Comparison of ENCODE assay signal across 29 mouse cellular contexts in genomic region chr8:110022768-110023344, GRCm38 (mm10). TPM values are rescaled to one million over a fixed set of nuclear protein-coding genes. Genes with fewer than 3 reads are reported as not detected.
DNase-seq lines count a peak whose midpoint lies in the region; ATAC-seq and TF ChIP-seq lines count a peak whose summit lies in the region.
"Had no signal": no experiment of that assay in that cellular context is flagged by ENCODE, and none has a peak within 500 bp of the region (broad histone marks: within the 10 kb centered on the region; RNA-seq: fewer than 3 reads in every experiment).

No protein-coding gene starts in this region.

- no peaks in the 10 kb centered on the region for H3K27me3 ChIP-seq in intestine, embryonic 15.5 days (replicated peaks)
- H3K27me3 ChIP-seq in intestine, postnatal 0 days (replicated peaks; ENCODE audit: control insufficient read depth, insufficient read depth, low read length), result no peaks in the 10 kb centered on the region
- no peaks in the 10 kb centered on the region for H3K27me3 ChIP-seq in small intestine, adult 2 months (ENCODE audit: control insufficient read depth, insufficient read depth, low read length)
- H3K27me3 ChIP-seq: embryonic facial prominence, embryonic 13.5 days; embryonic facial prominence, embryonic 15.5 days; forebrain, embryonic 12.5 days had no signal

- TF ChIP-seq POLR2A in small intestine, adult 2 months (IDR thresholded peaks at IDR 0.05; ENCODE audit: low read depth, low read length), result no peak
- TF ChIP-seq POLR2A in lung, adult 2 months (IDR thresholded peaks at IDR 0.05; ENCODE audit: borderline replicate concordance, extremely low read depth, low read depth, low read length), result no peak

- no peaks in the 10 kb centered on the region for H3K36me3 ChIP-seq in intestine, embryonic 15.5 days
- H3K36me3 ChIP-seq in intestine, postnatal 0 days (ENCODE audit: control insufficient read depth, insufficient read depth), result no peaks in the 10 kb centered on the region
- no peaks in the 10 kb centered on the region for H3K36me3 ChIP-seq in small intestine, adult 2 months (ENCODE audit: control insufficient read depth, insufficient read depth, low read length)
- H3K36me3 ChIP-seq: embryonic facial prominence, embryonic 13.5 days; embryonic facial prominence, embryonic 15.5 days; forebrain, embryonic 10.5 days; forebrain, embryonic 12.5 days; G1E had no signal

- H3K9me3 ChIP-seq in intestine, embryonic 15.5 days, result no peaks in the 10 kb centered on the region
- H3K9me3 ChIP-seq in intestine, postnatal 0 days (ENCODE audit: control insufficient read depth), result no peaks in the 10 kb centered on the region
- H3K9me3 ChIP-seq: embryonic facial prominence, embryonic 13.5 days; embryonic facial prominence, embryonic 15.5 days; forebrain, embryonic 10.5 days; forebrain, embryonic 12.5 days had no signal

- H3K9ac ChIP-seq in intestine, embryonic 15.5 days, result no peak overlapping the region
- H3K9ac ChIP-seq in intestine, postnatal 0 days (ENCODE audit: low read depth, low read length), result no peak overlapping the region
- H3K9ac ChIP-seq: embryonic facial prominence, embryonic 13.5 days; embryonic facial prominence, embryonic 15.5 days; forebrain, embryonic 12.5 days had no signal

- intact Hi-C loops in left cerebral cortex, postnatal 14 days (cut with DNase I), result no loop called here

- no peak for TF ChIP-seq CTCF in intestine, postnatal 0 days (IDR thresholded peaks at IDR 0.05; ENCODE audit: low read depth)
- no peak for TF ChIP-seq CTCF in small intestine, adult 2 months (IDR thresholded peaks at IDR 0.05; ENCODE audit: extremely low read depth, insufficient read length, insufficient replicate concordance, low read depth, low read length)
- TF ChIP-seq CTCF in lung, adult 2 months (IDR thresholded peaks at IDR 0.05; ENCODE audit: insufficient read depth, low read length), result no peak

- H3K27ac ChIP-seq in intestine, embryonic 15.5 days, result peak overlapping the region; percentile 52
- peak overlapping the region; percentile 80 for H3K27ac ChIP-seq in intestine, postnatal 0 days (ENCODE audit: low read depth, low read length)
- peak overlapping the region; percentile 70 for H3K27ac ChIP-seq in small intestine, adult 2 months (ENCODE audit: insufficient read depth, low read depth, low read length)
- H3K27ac ChIP-seq: embryonic facial prominence, embryonic 13.5 days; embryonic facial prominence, embryonic 15.5 days; forebrain, embryonic 10.5 days; forebrain, embryonic 12.5 days had no signal

- DNase-seq in left cerebral cortex, postnatal 14 days (ENCODE audit: low spot score in 2 of 2), result no peak
- no peak for DNase-seq in B cell, adult 2 months
- no peak for DNase-seq in lung, adult 2 months
- DNase-seq: adrenal gland, adult 2 months; adrenal gland, postnatal 10 days; adrenal gland, postnatal 25 days; cerebellum, adult 11 months; cerebellum, adult 18-20 months; cerebellum, adult 8-10 months; cerebellum, adult 9-11 months; cerebellum, postnatal 14 days; cerebellum, postnatal 36 days; embryo, embryonic 11 days had no signal

- H3K4me2 ChIP-seq in intestine, embryonic 15.5 days (replicated peaks), result 0 out of 2 replicates have a peak overlapping the region, but pooled peaks have one; percentile 3
- H3K4me2 ChIP-seq in intestine, postnatal 0 days (replicated peaks; ENCODE audit: low read depth), result peak overlapping the region; percentile 35
- H3K4me2 ChIP-seq: embryonic facial prominence, embryonic 13.5 days; embryonic facial prominence, embryonic 15.5 days; forebrain, embryonic 12.5 days had no signal

- ATAC-seq in intestine, embryonic 15.5 days, result peak; percentile 82
- peak; percentile 82 for ATAC-seq in intestine, postnatal 0 days
- ATAC-seq: CD4-positive, CD25-positive, alpha-beta regulatory T cell, adult 4 months; forebrain, embryonic 14.5 days; forebrain, embryonic 16.5 days had no signal

- H3K4me3 ChIP-seq in intestine, embryonic 15.5 days (replicated peaks), result no peak overlapping the region
- H3K4me3 ChIP-seq in intestine, postnatal 0 days (ENCODE audit: low read depth, low read length), result no peak overlapping the region
- no peak overlapping the region for H3K4me3 ChIP-seq in small intestine, adult 2 months (ENCODE audit: low read depth, low read length)
- H3K4me3 ChIP-seq in lung, adult 2 months (replicated peaks; ENCODE audit: extremely low read depth, low read depth, low read length), result no peak overlapping the region
- H3K4me3 ChIP-seq: embryonic facial prominence, embryonic 13.5 days; embryonic facial prominence, embryonic 15.5 days; erythroblast, embryonic 14.5 days; forebrain, embryonic 10.5 days; forebrain, embryonic 12.5 days had no signal

- H3K4me1 ChIP-seq in intestine, embryonic 15.5 days (replicated peaks), result 0 out of 2 replicates have a peak, but pooled peaks cover 11% of the 10 kb centered on the region
- H3K4me1 ChIP-seq in intestine, postnatal 0 days (replicated peaks; ENCODE audit: control insufficient read depth, insufficient read depth, low read length), result 0 out of 2 replicates have a peak, but pooled peaks cover 9% of the 10 kb centered on the region
- H3K4me1 ChIP-seq in small intestine, adult 2 months (ENCODE audit: control insufficient read depth, insufficient read depth, insufficient read length, low read length), result peaks cover 24% of the 10 kb centered on the region; the same call in 1 of the 2 replicates
- no peaks in the 10 kb centered on the region for H3K4me1 ChIP-seq in lung, adult 2 months (ENCODE audit: control insufficient read depth, insufficient read depth, low read length)
- H3K4me1 ChIP-seq: embryonic facial prominence, embryonic 13.5 days; embryonic facial prominence, embryonic 15.5 days; forebrain, embryonic 10.5 days; forebrain, embryonic 12.5 days had no signal

- WGBS in intestine, embryonic 15.5 days, result 63% methylated on average over 10 of the region's 10 CpGs
- 46% methylated on average over 10 of the region's 10 CpGs for WGBS in intestine, postnatal 0 days
- 27% methylated on average over 10 of the region's 10 CpGs for WGBS in small intestine, adult 2 months
- 83% methylated on average over 10 of the region's 10 CpGs for WGBS in lung, adult 2 months

RNA-seq across cellular contexts. Expression of gene Chst4, which starts 16.7 kb away (rescaled TPM):
- 2.5 and 2.6 TPM in 2 replicates for polyA plus RNA-seq in intestine, embryonic 15.5 days (2015; fragmentation: Nextera tagmentation; extraction: Ambion mirVana)
- 5.5 and 6.2 TPM in 2 replicates for polyA plus RNA-seq in intestine, postnatal 0 days (2015; fragmentation: Nextera tagmentation; extraction: Ambion mirVana)
- 25.9 and 27.1 TPM in 2 replicates for polyA plus RNA-seq in small intestine, adult 2 months (2012; rRNA removed)
- total RNA-seq in left cerebral cortex, postnatal 14 days (2021), result not detected
- 11.9 and 17.1 TPM in 2 replicates for polyA plus RNA-seq in lung, adult 2 months (2012; rRNA removed)
- total RNA-seq: CH12.LX; common myeloid progenitor, adult 5-6 weeks; G1E had no signal
- polyA plus RNA-seq: brain, embryonic 14.5 days; CD4-positive, CD25-positive, alpha-beta regulatory T cell, adult 4 months; embryonic facial prominence, embryonic 11.5 days; embryonic facial prominence, embryonic 13.5 days; embryonic facial prominence, embryonic 15.5 days; erythroblast, embryonic 14.5 days; forebrain, embryonic 10.5 days; forebrain, embryonic 12.5 days; forebrain, embryonic 14.5 days; forebrain, embryonic 16.5 days; G1E had no signal

RNA-seq across cellular contexts. Expression of gene Tat, which starts 32.6 kb away (rescaled TPM):
- polyA plus RNA-seq in intestine, embryonic 15.5 days (2015; fragmentation: Nextera tagmentation; extraction: Ambion mirVana), result not detected in 2 replicates
- 0.12 TPM in 1 of 2 replicates, not detected in the other for polyA plus RNA-seq in intestine, postnatal 0 days (2015; fragmentation: Nextera tagmentation; extraction: Ambion mirVana)
- polyA plus RNA-seq in small intestine, adult 2 months (2012; rRNA removed), result 0.13 TPM in 1 of 2 replicates, not detected in the other
- total RNA-seq in left cerebral cortex, postnatal 14 days (2021), result not detected
- 0.71 and 1.00 TPM in 2 replicates for polyA plus RNA-seq in lung, adult 2 months (2012; rRNA removed)
- total RNA-seq: adrenal gland, postnatal 25 days; CH12.LX; common myeloid progenitor, adult 5-6 weeks had no signal
- polyA plus RNA-seq: CD4-positive, CD25-positive, alpha-beta regulatory T cell, adult 4 months; embryonic facial prominence, embryonic 11.5 days; embryonic facial prominence, embryonic 13.5 days; erythroblast, embryonic 14.5 days; forebrain, embryonic 10.5 days; forebrain, embryonic 12.5 days; forebrain, embryonic 14.5 days; forebrain, embryonic 16.5 days; G1E had no signal

RNA-seq across cellular contexts. Expression of gene Zfp612, which starts 56.7 kb away (rescaled TPM):
- polyA plus RNA-seq in intestine, embryonic 15.5 days (2015; fragmentation: Nextera tagmentation; extraction: Ambion mirVana), result 5.1 TPM in 2 replicates
- polyA plus RNA-seq in intestine, postnatal 0 days (2015; fragmentation: Nextera tagmentation; extraction: Ambion mirVana), result 2.4 and 2.6 TPM in 2 replicates
- polyA plus RNA-seq in small intestine, adult 2 months (2012; rRNA removed), result 0.39 and 0.53 TPM in 2 replicates
- total RNA-seq in left cerebral cortex, postnatal 14 days (2021), result 10 to 100 TPM; 29.6 to 30.4 TPM
- polyA plus RNA-seq in lung, adult 2 months (2012; rRNA removed), result 1.2 TPM in 2 replicates
- polyA plus RNA-seq: erythroblast, embryonic 14.5 days; G1E had no signal
